Mouse (Mus musculus): ENCODE measurements at regions not wholly inside any gene's neighbourhood (a gene's known extent, or its start where the extent isn't known, plus 50 kb on each side); places are given as distances from the start of the nearest gene placed in this dataset.

GRCm38 (mm10) chr1:163640527-163641228 is 84.4 kb downstream of the Mettl11b start:
- TF ChIP-seq EP300 (IDR thresholded peaks at IDR 0.05; ENCODE audit: low read depth) (no peak), CTCF (IDR thresholded peaks at IDR 0.05; ENCODE audit: low read depth) (no peak)
